Mouse (Mus musculus) midbrain, embryonic 12.5 days (tissue): Measurements from ENCODE around the gene Psap. TPM values are rescaled to one million over a fixed set of nuclear protein-coding genes. Genes with fewer than 3 reads are reported as not detected.
"Not testable (repeated sequence)": the region's sequence is repeated elsewhere in the genome, so short reads cannot be mapped to it uniquely, and the experiment has no call there.

Experiments used
- ATAC-seq: fragments of 200-750 bp; cut with Nextera tagmentation; 2 replicates; pipeline ENCODE4 v1.8.0; 2017; ENCODE audit warnings: low read depth, moderate TSS enrichment, moderate library complexity; ENCODE audit not compliant: low FRiP score
- H3K27ac ChIP-seq: fragments of 300-500 bp; sonication (generic); replicated peaks from 2 replicates; pipeline ENCODE4 v1.5.1; 2016; ENCODE audit warnings: mild to moderate bottlenecking
- H3K27me3 ChIP-seq: fragments of 300-500 bp; sonication (generic); 2 replicates; pipeline ENCODE4 v1.6.1; 2016; ENCODE audit warnings: mild to moderate bottlenecking
- H3K36me3 ChIP-seq: fragments of 300-500 bp; sonication (generic); 2 replicates; pipeline ENCODE4 v1.6.1; 2016
- H3K4me1 ChIP-seq: fragments of 300-500 bp; sonication (generic); 2 replicates; pipeline ENCODE4 v1.6.1; 2016
- H3K4me2 ChIP-seq: fragments of 300-500 bp; sonication (generic); replicated peaks from 2 replicates; pipeline ENCODE4 v1.6.1; 2016; ENCODE audit warnings: mild to moderate bottlenecking, moderate library complexity
- H3K4me3 ChIP-seq: fragments of 300-500 bp; sonication (generic); 2 replicates; pipeline ENCODE4 v1.5.1; 2016; ENCODE audit warnings: mild to moderate bottlenecking
- H3K9ac ChIP-seq: fragments of 300-500 bp; sonication (generic); replicated peaks from 2 replicates; pipeline ENCODE4 v1.6.1; 2016; ENCODE audit warnings: mild to moderate bottlenecking, moderate library complexity
- H3K9me3 ChIP-seq: fragments of 300-500 bp; sonication (generic); 2 replicates; pipeline ENCODE4 v1.6.1; 2016; ENCODE audit warnings: mild to moderate bottlenecking
- WGBS: fragments of 180-500 bp; shearing (Covaris S2); methylation state at CpG from one replicate; pipeline ENCODE4 v1.1.7; 2016; 5-methylcytosine and 5-hydroxymethylcytosine counted together
- polyA plus RNA-seq: library from polyadenylated mRNA; unstranded; fragments of >200 nt; fragmentation: Nextera tagmentation; extraction: Ambion mirVana; gene quantifications from 2 replicates; pipeline ENCODE4 v1.2.1, GENCODE M21; 2016

The Psap gene
- polyA plus RNA-seq, 1 experiment from 2014 or later, result 96.5 TPM

- H3K4me2 ChIP-seq, H3K4me1 ChIP-seq, H3K36me3 ChIP-seq, H3K9ac ChIP-seq, H3K4me3 ChIP-seq, H3K9me3 ChIP-seq, ATAC-seq, H3K27me3 ChIP-seq, H3K27ac ChIP-seq: not testable (repeated sequence)
- WGBS, result 94% methylated on average over 3 of the region's 3 CpGs
These were observed 29.1 kb upstream of the Psap start for GRCm38 (mm10) chr10:60248345-60248744.

- Histone ChIP-seq H3K4me3 (no peak overlapping the region), H3K36me3 (no peaks in the 10 kb centered on the region), H3K4me2 (no peak overlapping the region), H3K4me1 (no peaks in the 10 kb centered on the region), H3K27me3 (no peaks in the 10 kb centered on the region), H3K9me3 (no peaks in the 10 kb centered on the region), H3K27ac (no peak overlapping the region), H3K9ac (no peak overlapping the region)
- 80% methylated on average over 13 of the region's 13 CpGs for WGBS
- ATAC-seq, result no peak
These were observed 26.9 kb upstream of the Psap start for GRCm38 (mm10) chr10:60250426-60250965.

- no peaks in the 10 kb centered on the region for H3K4me1 ChIP-seq
- H3K9me3 ChIP-seq, result no peaks in the 10 kb centered on the region
- no peak for ATAC-seq
- H3K4me2 ChIP-seq, result no peak overlapping the region
- H3K9ac ChIP-seq, result no peak overlapping the region
- 67% methylated on average over 4 of the region's 4 CpGs for WGBS
- H3K4me3 ChIP-seq, result no peak overlapping the region
- H3K27me3 ChIP-seq, result no peaks in the 10 kb centered on the region
- H3K36me3 ChIP-seq, result no peaks in the 10 kb centered on the region
- no peak overlapping the region for H3K27ac ChIP-seq
These were observed 25.2 kb upstream of the Psap start for GRCm38 (mm10) chr10:60252187-60252586.

GRCm38 (mm10) chr10:60252606-60253005, 24.8 kb upstream of the Psap start:
- WGBS, result 70% methylated on average over 4 of the region's 4 CpGs
- no peak overlapping the region for H3K27ac ChIP-seq
- no peaks in the 10 kb centered on the region for H3K36me3 ChIP-seq

GRCm38 (mm10) chr10:60256088-60256487, 21.3 kb upstream of the Psap start:
- Histone ChIP-seq H3K4me3 (no peak overlapping the region), H3K4me2 (no peak overlapping the region), H3K9ac (no peak overlapping the region), H3K36me3 (no peaks in the 10 kb centered on the region), H3K9me3 (no peaks in the 10 kb centered on the region), H3K27me3 (no peaks in the 10 kb centered on the region), H3K4me1 (no peaks in the 10 kb centered on the region), H3K27ac (no peak overlapping the region)
- no peak for ATAC-seq
- WGBS, result 85% methylated on average over 6 of the region's 6 CpGs

More at GRCm38 (mm10) chr10:60252606-60253005, 24.8 kb upstream of the Psap start:
- no peaks in the 10 kb centered on the region for H3K9me3 ChIP-seq
- H3K27me3 ChIP-seq, result no peaks in the 10 kb centered on the region
- H3K9ac ChIP-seq, result no peak overlapping the region
- H3K4me2 ChIP-seq, result no peak overlapping the region
- H3K4me3 ChIP-seq, result no peak overlapping the region
- no peak for ATAC-seq
- H3K4me1 ChIP-seq, result no peaks in the 10 kb centered on the region

- no peak for ATAC-seq
- WGBS, result 59% methylated on average over 16 of the region's 16 CpGs
- H3K9me3 ChIP-seq, result no peaks in the 10 kb centered on the region
These were observed 20.1 kb upstream of the Psap start for GRCm38 (mm10) chr10:60257261-60257825.

GRCm38 (mm10) chr10:60260557-60261294, 16.7 kb upstream of the Psap start:
- H3K9me3 ChIP-seq, result no peaks in the 10 kb centered on the region
- no peak for ATAC-seq
- no peak overlapping the region for H3K27ac ChIP-seq
- no peak overlapping the region for H3K4me2 ChIP-seq
- no peaks in the 10 kb centered on the region for H3K27me3 ChIP-seq
- H3K9ac ChIP-seq, result no peak overlapping the region
- peaks cover 8% of the 10 kb centered on the region for H3K4me1 ChIP-seq
- H3K4me3 ChIP-seq, result no peak overlapping the region
- WGBS, result 86% methylated on average over 5 of the region's 5 CpGs
- no peaks in the 10 kb centered on the region for H3K36me3 ChIP-seq

More at GRCm38 (mm10) chr10:60257261-60257825, 20.1 kb upstream of the Psap start:
- Histone ChIP-seq H3K27me3 (no peaks in the 10 kb centered on the region), H3K27ac (no peak overlapping the region), H3K4me2 (no peak overlapping the region), H3K9ac (no peak overlapping the region), H3K36me3 (no peaks in the 10 kb centered on the region), H3K4me3 (no peak overlapping the region), H3K4me1 (peaks cover 2% of the 10 kb centered on the region)

- H3K4me3 ChIP-seq, result no peak overlapping the region
- no peak overlapping the region for H3K4me2 ChIP-seq
- H3K9ac ChIP-seq, result no peak overlapping the region
- whole genome bisulfite sequencing, result 18% methylated on average over 5 of the region's 5 CpGs
- no peaks in the 10 kb centered on the region for H3K27me3 ChIP-seq
- H3K27ac ChIP-seq, result no peak overlapping the region
- H3K4me1 ChIP-seq, result peaks cover 8% of the 10 kb centered on the region
- no peaks in the 10 kb centered on the region for H3K9me3 ChIP-seq
- H3K36me3 ChIP-seq, result no peaks in the 10 kb centered on the region
- no peak for ATAC-seq
These were observed 15.9 kb upstream of the Psap start for GRCm38 (mm10) chr10:60261530-60261929.

GRCm38 (mm10) chr10:60262386-60262785, 15.0 kb upstream of the Psap start:
- peak; percentile 83 for ATAC-seq
- WGBS, result 42% methylated on average over 3 of the region's 3 CpGs
- peaks cover 8% of the 10 kb centered on the region for H3K4me1 ChIP-seq

GRCm38 (mm10) chr10:60263351-60263750, 14.1 kb upstream of the Psap start:
- no peaks in the 10 kb centered on the region for H3K9me3 ChIP-seq
- no peaks in the 10 kb centered on the region for H3K27me3 ChIP-seq
- H3K4me1 ChIP-seq, result peaks cover 8% of the 10 kb centered on the region
- ATAC-seq, result no peak
- no peak overlapping the region for H3K4me2 ChIP-seq
- no peak overlapping the region for H3K4me3 ChIP-seq
- no peak overlapping the region for H3K9ac ChIP-seq
- H3K27ac ChIP-seq, result no peak overlapping the region
- H3K36me3 ChIP-seq, result no peaks in the 10 kb centered on the region
- 83% methylated on average over 7 of the region's 7 CpGs for WGBS

More at GRCm38 (mm10) chr10:60262386-60262785, 15.0 kb upstream of the Psap start:
- peak overlapping the region; percentile 49; the same call in 1 of the 2 replicates for H3K27ac ChIP-seq
- no peak overlapping the region for H3K9ac ChIP-seq
- no peak overlapping the region for H3K4me3 ChIP-seq
- H3K9me3 ChIP-seq, result no peaks in the 10 kb centered on the region
- H3K4me2 ChIP-seq, result no peak overlapping the region
- no peaks in the 10 kb centered on the region for H3K36me3 ChIP-seq
- H3K27me3 ChIP-seq, result no peaks in the 10 kb centered on the region

- H3K4me2 ChIP-seq, result no peak overlapping the region
- no peak overlapping the region for H3K4me3 ChIP-seq
- peaks cover 8% of the 10 kb centered on the region for H3K4me1 ChIP-seq
- WGBS, result 86% methylated on average over 10 of the region's 10 CpGs
- H3K27me3 ChIP-seq, result no peaks in the 10 kb centered on the region
- H3K27ac ChIP-seq, result no peak overlapping the region
- no peaks in the 10 kb centered on the region for H3K9me3 ChIP-seq
- no peak overlapping the region for H3K9ac ChIP-seq
- H3K36me3 ChIP-seq, result no peaks in the 10 kb centered on the region
- no peak for ATAC-seq
These were observed 12.2 kb upstream of the Psap start for GRCm38 (mm10) chr10:60265252-60265651.

- no peaks in the 10 kb centered on the region for H3K27me3 ChIP-seq
- H3K36me3 ChIP-seq, result no peaks in the 10 kb centered on the region
- no peak for ATAC-seq
- H3K27ac ChIP-seq, result no peak overlapping the region
- H3K4me1 ChIP-seq, result peaks cover 8% of the 10 kb centered on the region
- no peak overlapping the region for H3K4me3 ChIP-seq
- no peak overlapping the region for H3K9ac ChIP-seq
- no peak overlapping the region for H3K4me2 ChIP-seq
- no peaks in the 10 kb centered on the region for H3K9me3 ChIP-seq
- 93% methylated on average over 8 of the region's 8 CpGs for WGBS
These were observed 10.5 kb upstream of the Psap start for GRCm38 (mm10) chr10:60266842-60267401.
